Mouse (Mus musculus): ENCODE results near the gene Mybph. TPM values are rescaled to one million over a fixed set of nuclear protein-coding genes. Genes with fewer than 3 reads are reported as not detected.
A peak's percentile ranks its signal among the peaks of the same experiment; 100 is the strongest.

The Mybph gene
- polyA plus RNA-seq, 1 experiment from 2014 or later, result 1.0 TPM

DNA sequence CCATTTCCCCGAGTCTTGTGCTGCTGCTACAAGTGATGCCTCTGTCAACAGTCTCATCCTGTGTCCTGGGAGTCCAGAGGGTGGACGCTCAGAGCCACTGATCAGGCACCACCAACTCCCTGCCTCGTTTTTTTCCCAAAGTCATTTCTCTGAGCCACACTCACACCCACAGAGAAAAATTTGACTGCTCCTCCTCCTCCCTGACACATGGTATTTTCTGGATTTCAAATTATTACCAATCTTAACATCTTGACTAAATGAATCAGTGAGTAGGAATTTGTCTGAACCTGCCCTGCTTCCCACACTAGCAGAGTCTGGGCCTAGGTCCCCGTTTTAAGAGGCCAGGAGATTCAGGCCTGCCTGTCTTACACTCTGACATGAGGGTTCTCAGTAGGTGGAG is 1.2 kb upstream of the Mybph start:
- no peak overlapping the region for H3K4me3 ChIP-seq (ENCODE audit: low read depth, low read length)
- H3K27ac ChIP-seq (ENCODE audit: low read depth, low read length), result no peak overlapping the region
- H3K9me3 ChIP-seq (replicated peaks; ENCODE audit: control insufficient read depth, low read length), result no peaks in the 10 kb centered on the region
- H3K4me2 ChIP-seq, result no peak overlapping the region
- WGBS (ENCODE audit: insufficient replicate concordance), result 35% methylated on average over 4 of the region's 4 CpGs
- no peaks in the 10 kb centered on the region for H3K36me3 ChIP-seq (ENCODE audit: control insufficient read depth, insufficient read depth, low read length)
- H3K9ac ChIP-seq (ENCODE audit: low read depth, low read length), result no peak overlapping the region
- peaks cover 41% of the 10 kb centered on the region for H3K4me1 ChIP-seq (ENCODE audit: control insufficient read depth, insufficient read depth, low read length)
- no peak for ATAC-seq (replicated peaks; ENCODE audit: insufficient number of reproducible peaks, low FRiP score, low TSS enrichment)
- H3K27me3 ChIP-seq (ENCODE audit: control insufficient read depth, insufficient read depth, low read length), result no peaks in the 10 kb centered on the region; the same call in 1 of the 2 replicates

DNA sequence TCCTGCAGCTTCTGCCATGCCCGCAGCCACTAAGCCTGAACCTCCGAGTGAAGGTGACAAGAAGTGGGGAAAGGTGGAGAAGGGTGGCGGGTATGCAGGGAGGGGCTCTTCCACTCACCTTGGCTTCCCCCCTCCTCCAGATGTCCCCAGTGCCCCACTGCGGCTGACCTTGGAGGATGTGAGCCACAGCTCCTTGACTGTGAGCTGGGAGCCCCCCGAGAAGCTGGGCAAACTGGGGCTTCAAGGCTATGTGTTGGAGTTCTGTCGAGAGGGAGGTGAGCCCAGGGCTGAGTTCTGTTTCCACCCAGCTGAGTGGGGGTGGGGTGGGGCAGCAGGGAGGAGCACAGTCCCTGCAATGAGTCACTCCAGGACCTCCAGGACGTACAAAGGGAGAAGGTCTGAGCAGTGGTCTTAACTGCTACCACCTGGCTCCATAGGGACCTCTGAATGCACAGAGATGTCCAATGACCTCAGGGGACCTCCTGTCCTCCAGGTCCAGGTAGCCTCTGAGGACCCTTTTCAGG is 488 bp downstream of the Mybph start:
- Histone ChIP-seq H3K4me3 (ENCODE audit: low read depth, low read length) (no peak overlapping the region), H3K9me3 (replicated peaks; ENCODE audit: control insufficient read depth, low read length) (no peaks in the 10 kb centered on the region), H3K4me1 (ENCODE audit: control insufficient read depth, insufficient read depth, low read length) (peaks cover 41% of the 10 kb centered on the region), H3K27ac (ENCODE audit: low read depth, low read length) (no peak overlapping the region), H3K4me2 (no peak overlapping the region; the same call in 1 of the 2 replicates), H3K27me3 (ENCODE audit: control insufficient read depth, insufficient read depth, low read length) (no peaks in the 10 kb centered on the region; the same call in 1 of the 2 replicates), H3K9ac (ENCODE audit: low read depth, low read length) (peak overlapping the region; percentile 12; the same call in 1 of the 2 replicates), H3K36me3 (ENCODE audit: control insufficient read depth, insufficient read depth, low read length) (no peaks in the 10 kb centered on the region)
- 47% methylated on average over 7 of the region's 7 CpGs for WGBS (ENCODE audit: insufficient replicate concordance)
- no peak for ATAC-seq (replicated peaks; ENCODE audit: insufficient number of reproducible peaks, low FRiP score, low TSS enrichment)

DNA sequence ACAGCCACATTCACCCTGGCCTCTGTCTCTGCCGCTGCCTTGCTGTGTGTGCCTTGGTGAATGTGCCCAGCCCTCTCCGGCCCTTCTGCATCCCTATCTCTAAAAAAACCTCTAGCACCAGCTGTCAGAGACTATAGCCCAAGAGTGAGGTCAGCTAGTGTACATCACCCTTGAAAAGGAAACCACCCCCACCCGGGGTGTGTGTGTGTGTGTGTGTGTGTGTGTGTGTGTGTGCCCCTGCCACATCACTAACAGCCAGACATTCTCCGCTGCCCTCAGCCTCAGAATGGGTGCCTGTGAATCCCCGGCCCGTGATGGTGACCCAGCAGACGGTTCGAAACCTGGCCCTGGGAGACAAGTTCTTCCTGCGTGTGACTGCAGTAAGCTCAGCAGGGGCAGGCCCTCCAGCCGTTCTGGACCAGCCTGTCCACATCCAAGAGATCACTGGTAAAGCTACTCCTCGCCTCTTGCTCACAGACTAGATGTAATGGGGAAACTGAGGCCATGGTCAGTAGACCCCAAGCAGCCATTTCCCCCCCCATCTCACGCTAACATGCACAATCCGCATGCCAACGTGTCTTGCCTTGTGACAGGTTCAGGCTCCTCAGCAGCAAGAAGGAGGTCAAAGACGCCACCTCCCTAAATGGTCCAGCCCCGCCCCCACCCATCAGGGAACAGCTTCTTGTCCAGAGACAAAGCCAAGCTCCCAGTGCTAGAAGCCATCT is 1.2 kb downstream of the Mybph start:
- Histone ChIP-seq H3K4me2 (no peak overlapping the region), H3K27ac (ENCODE audit: low read depth, low read length) (0 out of 2 replicates have a peak overlapping the region, but pooled peaks have one; percentile 37), H3K27me3 (ENCODE audit: control insufficient read depth, insufficient read depth, low read length) (no peaks in the 10 kb centered on the region; the same call in 1 of the 2 replicates), H3K4me1 (ENCODE audit: control insufficient read depth, insufficient read depth, low read length) (peaks cover 37% of the 10 kb centered on the region), H3K9me3 (replicated peaks; ENCODE audit: control insufficient read depth, low read length) (no peaks in the 10 kb centered on the region), H3K36me3 (ENCODE audit: control insufficient read depth, insufficient read depth, low read length) (no peaks in the 10 kb centered on the region), H3K9ac (ENCODE audit: low read depth, low read length) (no peak overlapping the region), H3K4me3 (ENCODE audit: low read depth, low read length) (no peak overlapping the region)
- WGBS (ENCODE audit: insufficient replicate concordance), result 61% methylated on average over 16 of the region's 16 CpGs
- ATAC-seq (replicated peaks; ENCODE audit: insufficient number of reproducible peaks, low FRiP score, low TSS enrichment), result no peak

DNA sequence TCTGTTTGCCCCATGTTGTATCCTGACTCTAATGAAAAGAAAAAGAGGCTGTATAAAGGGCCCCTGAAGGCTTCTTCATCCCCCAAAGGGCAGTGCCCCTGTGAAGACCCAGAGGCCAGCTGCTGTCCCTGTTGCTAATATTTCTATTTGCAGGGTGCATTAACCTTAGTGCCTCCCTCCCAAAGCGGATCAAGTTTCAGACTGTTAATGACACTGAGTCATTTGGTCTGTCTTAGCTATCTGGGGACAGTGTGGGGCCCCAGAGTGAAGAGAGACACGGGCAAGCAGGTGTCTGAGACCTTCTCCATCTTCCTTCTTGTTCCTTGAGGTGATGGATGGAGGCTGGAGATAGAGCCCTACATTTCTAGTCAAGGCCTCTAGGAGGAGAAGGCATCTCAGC is 1.9 kb downstream of the Mybph start:
- Histone ChIP-seq H3K4me3 (ENCODE audit: low read depth, low read length) (no peak overlapping the region), H3K9ac (ENCODE audit: low read depth, low read length) (no peak overlapping the region), H3K27ac (ENCODE audit: low read depth, low read length) (peak overlapping the region; percentile 37; the same call in 1 of the 2 replicates), H3K4me2 (no peak overlapping the region), H3K4me1 (ENCODE audit: control insufficient read depth, insufficient read depth, low read length) (peaks cover 37% of the 10 kb centered on the region), H3K9me3 (replicated peaks; ENCODE audit: control insufficient read depth, low read length) (no peaks in the 10 kb centered on the region), H3K36me3 (ENCODE audit: control insufficient read depth, insufficient read depth, low read length) (no peaks in the 10 kb centered on the region), H3K27me3 (ENCODE audit: control insufficient read depth, insufficient read depth, low read length) (no peaks in the 10 kb centered on the region; the same call in 1 of the 2 replicates)
- no peak for ATAC-seq (replicated peaks; ENCODE audit: insufficient number of reproducible peaks, low FRiP score, low TSS enrichment)
- WGBS (ENCODE audit: insufficient replicate concordance), result 16% methylated on average over 2 of the region's 2 CpGs

DNA sequence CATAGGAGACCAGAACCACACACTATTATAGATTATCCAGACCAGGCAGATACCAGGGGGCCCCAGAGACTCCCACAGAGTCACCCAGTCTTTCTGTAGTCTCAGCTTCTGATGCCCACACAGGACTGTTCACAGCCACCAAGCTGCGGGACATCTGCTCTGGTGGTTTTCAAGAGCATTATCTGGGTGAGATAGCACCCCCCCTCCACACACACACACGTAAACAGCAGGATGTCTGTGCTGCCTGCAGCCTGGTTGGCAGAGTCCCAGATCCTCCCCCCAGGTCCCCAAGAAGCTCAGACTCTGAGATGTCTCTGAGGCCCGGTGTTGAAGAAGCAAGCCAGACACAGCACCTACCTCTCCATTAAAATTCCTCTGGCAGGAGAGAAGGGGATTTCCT is 2.3 kb downstream of the Mybph start:
- 12% methylated on average over 3 of the region's 3 CpGs for WGBS (ENCODE audit: insufficient replicate concordance)
- Histone ChIP-seq H3K27me3 (ENCODE audit: control insufficient read depth, insufficient read depth, low read length) (no peaks in the 10 kb centered on the region; the same call in 1 of the 2 replicates), H3K9ac (ENCODE audit: low read depth, low read length) (no peak overlapping the region), H3K36me3 (ENCODE audit: control insufficient read depth, insufficient read depth, low read length) (no peaks in the 10 kb centered on the region), H3K27ac (ENCODE audit: low read depth, low read length) (peak overlapping the region; percentile 57), H3K4me1 (ENCODE audit: control insufficient read depth, insufficient read depth, low read length) (peaks cover 37% of the 10 kb centered on the region), H3K4me3 (ENCODE audit: low read depth, low read length) (no peak overlapping the region), H3K4me2 (no peak overlapping the region), H3K9me3 (replicated peaks; ENCODE audit: control insufficient read depth, low read length) (no peaks in the 10 kb centered on the region)
- 0 out of 2 replicates have a peak, but pooled peaks have one; percentile 1 for ATAC-seq (replicated peaks; ENCODE audit: insufficient number of reproducible peaks, low FRiP score, low TSS enrichment)

DNA sequence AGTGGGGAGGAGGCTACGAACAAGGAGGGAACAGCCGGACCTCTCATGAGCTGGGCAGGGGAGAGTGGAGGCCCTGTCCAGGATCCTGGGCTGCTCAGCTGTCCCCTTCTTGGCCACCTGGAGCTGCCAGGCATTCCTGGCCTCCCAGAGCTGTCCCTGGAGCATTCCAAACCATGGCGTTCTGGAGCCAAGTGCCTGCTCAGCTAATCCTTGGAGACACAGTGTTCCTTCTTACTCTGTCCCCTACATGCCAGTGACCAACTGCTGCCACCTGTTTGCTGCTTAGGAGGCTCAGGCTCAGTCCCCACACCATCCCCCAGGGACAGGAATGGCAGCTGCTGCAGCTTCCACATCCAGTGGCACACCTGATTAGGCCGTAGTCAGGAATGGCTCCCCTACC is 2.7 kb downstream of the Mybph start:
- ATAC-seq (replicated peaks; ENCODE audit: insufficient number of reproducible peaks, low FRiP score, low TSS enrichment), result 0 out of 2 replicates have a peak, but pooled peaks have one; percentile 8
- no peaks in the 10 kb centered on the region; the same call in 1 of the 2 replicates for H3K27me3 ChIP-seq (ENCODE audit: control insufficient read depth, insufficient read depth, low read length)
- H3K4me3 ChIP-seq (ENCODE audit: low read depth, low read length), result no peak overlapping the region
- no peaks in the 10 kb centered on the region for H3K9me3 ChIP-seq (replicated peaks; ENCODE audit: control insufficient read depth, low read length)
- no peaks in the 10 kb centered on the region for H3K36me3 ChIP-seq (ENCODE audit: control insufficient read depth, insufficient read depth, low read length)
- peaks cover 37% of the 10 kb centered on the region for H3K4me1 ChIP-seq (ENCODE audit: control insufficient read depth, insufficient read depth, low read length)
- 29% methylated on average over 4 of the region's 4 CpGs for WGBS (ENCODE audit: insufficient replicate concordance)
- no peak overlapping the region for H3K4me2 ChIP-seq
- peak overlapping the region; percentile 57 for H3K27ac ChIP-seq (ENCODE audit: low read depth, low read length)
- no peak overlapping the region; the same call in 1 of the 2 replicates for H3K9ac ChIP-seq (ENCODE audit: low read depth, low read length)

DNA sequence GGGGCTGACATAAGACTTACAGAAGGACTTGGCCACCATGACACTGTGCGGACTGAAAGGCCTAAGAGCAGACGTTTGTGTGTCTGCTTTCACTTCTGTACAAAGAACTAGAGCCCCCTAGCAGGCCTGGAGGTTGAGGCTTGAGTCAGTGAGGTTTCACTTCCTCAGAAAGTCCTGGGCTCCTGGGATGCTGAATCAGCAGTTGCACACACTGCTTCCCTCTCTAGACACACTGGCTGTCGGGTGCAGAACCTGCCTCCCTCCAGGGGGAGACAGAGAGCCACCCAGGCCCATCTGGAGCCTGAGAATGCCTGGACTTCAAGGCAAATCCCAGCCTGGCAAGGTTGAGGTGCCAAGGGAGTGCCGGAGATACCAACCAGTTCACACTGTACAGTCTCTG is 3.1 kb downstream of the Mybph start:
- peak overlapping the region; percentile 57 for H3K27ac ChIP-seq (ENCODE audit: low read depth, low read length)
- H3K9ac ChIP-seq (ENCODE audit: low read depth, low read length), result no peak overlapping the region; the same call in 1 of the 2 replicates
- 61% methylated on average over 4 of the region's 4 CpGs for WGBS (ENCODE audit: insufficient replicate concordance)
- no peak overlapping the region for H3K4me2 ChIP-seq
- H3K4me1 ChIP-seq (ENCODE audit: control insufficient read depth, insufficient read depth, low read length), result peaks cover 37% of the 10 kb centered on the region
- H3K27me3 ChIP-seq (ENCODE audit: control insufficient read depth, insufficient read depth, low read length), result no peaks in the 10 kb centered on the region; the same call in 1 of the 2 replicates
- H3K36me3 ChIP-seq (ENCODE audit: control insufficient read depth, insufficient read depth, low read length), result no peaks in the 10 kb centered on the region
- H3K4me3 ChIP-seq (ENCODE audit: low read depth, low read length), result no peak overlapping the region
- no peak for ATAC-seq (replicated peaks; ENCODE audit: insufficient number of reproducible peaks, low FRiP score, low TSS enrichment)
- no peaks in the 10 kb centered on the region for H3K9me3 ChIP-seq (replicated peaks; ENCODE audit: control insufficient read depth, low read length)

DNA sequence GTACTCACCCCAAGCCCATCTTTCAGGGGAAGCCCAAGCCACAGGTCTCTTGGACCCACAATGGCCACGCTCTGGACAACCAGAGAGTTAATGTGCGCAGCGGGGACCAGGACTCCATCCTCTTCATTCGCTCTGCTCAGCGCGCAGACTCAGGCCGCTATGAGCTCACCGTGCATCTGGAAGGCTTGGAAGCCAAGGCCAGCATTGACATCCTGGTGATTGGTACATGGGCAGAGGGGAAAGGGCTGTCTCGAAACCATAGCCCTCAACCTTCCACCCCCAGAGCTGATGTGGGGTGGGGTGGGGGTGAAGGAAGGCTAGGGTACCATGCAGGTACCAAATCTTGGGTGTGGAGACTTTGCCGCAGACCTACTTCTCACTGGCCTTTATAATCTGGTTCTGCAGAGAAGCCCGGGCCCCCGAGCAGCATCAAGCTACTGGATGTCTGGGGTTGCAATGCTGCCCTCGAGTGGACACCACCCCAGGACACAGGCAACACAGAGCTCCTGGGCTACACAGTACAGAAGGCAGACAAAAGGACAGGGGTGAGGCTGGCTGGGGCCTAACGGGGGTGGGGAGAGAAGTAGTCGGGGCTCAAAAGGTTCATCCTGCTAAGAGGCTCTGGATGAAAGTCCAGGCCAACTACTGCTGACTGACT is 4.2 kb downstream of the Mybph start:
- Histone ChIP-seq H3K27ac (ENCODE audit: low read depth, low read length) (no peak overlapping the region), H3K9ac (ENCODE audit: low read depth, low read length) (no peak overlapping the region), H3K4me1 (ENCODE audit: control insufficient read depth, insufficient read depth, low read length) (peaks cover 37% of the 10 kb centered on the region), H3K4me3 (ENCODE audit: low read depth, low read length) (no peak overlapping the region), H3K27me3 (ENCODE audit: control insufficient read depth, insufficient read depth, low read length) (no peaks in the 10 kb centered on the region; the same call in 1 of the 2 replicates), H3K36me3 (ENCODE audit: control insufficient read depth, insufficient read depth, low read length) (no peaks in the 10 kb centered on the region), H3K9me3 (replicated peaks; ENCODE audit: control insufficient read depth, low read length) (no peaks in the 10 kb centered on the region), H3K4me2 (no peak overlapping the region)
- WGBS (ENCODE audit: insufficient replicate concordance), result 77% methylated on average over 15 of the region's 15 CpGs
- ATAC-seq (replicated peaks; ENCODE audit: insufficient number of reproducible peaks, low FRiP score, low TSS enrichment), result no peak

Measured in heart, embryonic 11.5 days (tissue).